In genomic region chr6:49987141-49987540, GRCm38 (mm10) we compare ENCODE assay signal across 21 mouse cellular contexts.
"Had no signal": no experiment of that assay in that cellular context is flagged by ENCODE, and none has a peak within 500 bp of the region (broad histone marks: within the 10 kb centered on the region; RNA-seq: fewer than 3 reads in every experiment).

No protein-coding gene starts in this region.

- H3K27ac ChIP-seq: heart, adult 2 months; hindbrain, embryonic 13.5 days; hindbrain, embryonic 15.5 days; hindbrain, postnatal 0 days; kidney, embryonic 15.5 days; kidney, postnatal 0 days; limb, embryonic 12.5 days; liver, embryonic 13.5 days; liver, embryonic 15.5 days had no signal

- ATAC-seq: hindbrain, postnatal 0 days; intestine, embryonic 16.5 days had no signal

- H3K4me1 ChIP-seq: hindbrain, embryonic 15.5 days; liver, embryonic 13.5 days; liver, embryonic 15.5 days had no signal

- H3K27me3 ChIP-seq: heart, embryonic 12.5 days; hindbrain, embryonic 13.5 days; hindbrain, embryonic 15.5 days; kidney, embryonic 15.5 days; liver, embryonic 13.5 days; liver, embryonic 15.5 days had no signal

- H3K36me3 ChIP-seq: heart, embryonic 12.5 days; hindbrain, embryonic 13.5 days; hindbrain, embryonic 15.5 days; kidney, embryonic 15.5 days; limb, embryonic 12.5 days; liver, embryonic 13.5 days; liver, embryonic 15.5 days had no signal

- DNase-seq: gastrocnemius, postnatal 14 days; gastrocnemius, postnatal 36 days; heart, adult 2 months; heart, postnatal 10 days; heart, postnatal 36 days; kidney, adult 11 months; kidney, adult 9 months; kidney, postnatal 14 days; layer of hippocampus, adult 9-11 months; layer of hippocampus, postnatal 36 days; liver; liver, embryonic 13.5 days had no signal

- H3K9me3 ChIP-seq: heart, embryonic 12.5 days; hindbrain, embryonic 13.5 days; hindbrain, embryonic 15.5 days; kidney, embryonic 15.5 days; limb, embryonic 12.5 days; liver, embryonic 13.5 days; liver, embryonic 15.5 days had no signal

- H3K4me3 ChIP-seq: heart, adult 2 months; heart, embryonic 12.5 days; hindbrain, embryonic 13.5 days; hindbrain, embryonic 15.5 days; kidney, embryonic 15.5 days; limb, embryonic 12.5 days; liver, embryonic 13.5 days; liver, embryonic 15.5 days had no signal
